Mouse (Mus musculus): ENCODE results near the gene Slc8a3.

DNA sequence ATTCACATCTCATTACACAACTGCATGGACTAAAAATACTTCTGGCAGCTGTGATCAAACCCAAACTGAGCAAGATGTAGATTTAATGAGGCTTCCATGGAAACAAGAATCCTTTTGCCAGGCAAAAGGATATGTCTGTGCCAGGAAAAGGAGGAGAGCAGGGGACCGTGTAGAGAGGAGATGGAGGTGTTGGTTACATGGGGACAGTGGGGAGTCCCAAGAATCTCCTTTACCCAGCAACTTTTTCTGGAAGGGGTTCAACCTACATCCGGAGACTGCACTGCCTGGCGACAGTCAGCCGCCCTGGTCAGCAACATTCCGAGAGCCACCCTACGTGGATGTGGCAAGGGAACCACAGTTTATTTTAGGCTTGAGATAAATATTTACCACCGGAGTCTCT is 88.0 kb downstream of the Slc8a3 start:
- TF ChIP-seq CTCF (IDR thresholded peaks at IDR 0.05; ENCODE audit: extremely low read depth, insufficient read depth, low read length) (no peak), POLR2A (IDR thresholded peaks at IDR 0.05; ENCODE audit: extremely low read depth, insufficient read depth, low read length) (no peak)

Data from cortical plate, adult 2 months (tissue).